Mouse (Mus musculus) thymus, adult 18-20 months (tissue): ENCODE measurements around the gene Wfdc9.
A peak's percentile ranks its signal among the peaks of the same experiment; 100 is the strongest.

ENCODE experiments used
- DNase-seq, 2 experiments: peaks; one replicate each; pipeline ENCODE4 v3.0.0; 2022; ENCODE audit warnings: mixed read lengths in 2 of 2

The Wfdc9 gene

DNA sequence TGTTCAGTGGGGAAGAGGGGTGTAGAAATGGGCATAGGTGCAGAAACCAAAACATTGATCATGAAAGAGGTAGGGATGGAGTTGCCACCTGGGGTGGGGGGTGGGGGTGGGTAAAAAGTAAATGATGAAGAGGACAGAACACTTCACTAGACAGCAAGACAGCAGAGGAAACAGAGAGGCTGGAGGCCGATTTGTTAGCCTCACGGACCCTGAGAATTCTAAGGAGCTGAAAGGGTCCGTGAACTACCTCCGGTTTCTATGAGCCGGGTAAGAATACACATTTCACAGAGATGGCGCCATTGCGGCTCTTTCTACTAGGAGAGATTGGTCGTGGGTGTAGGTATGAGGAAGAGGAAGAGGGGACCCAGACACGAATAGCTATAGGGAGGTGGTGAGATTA, at the start of gene Wfdc9:
Gene Wfdc9, minus strand, starts transcription at position 101 of the 400 bp plus-strand sequence.
- no peak for DNase-seq

DNA sequence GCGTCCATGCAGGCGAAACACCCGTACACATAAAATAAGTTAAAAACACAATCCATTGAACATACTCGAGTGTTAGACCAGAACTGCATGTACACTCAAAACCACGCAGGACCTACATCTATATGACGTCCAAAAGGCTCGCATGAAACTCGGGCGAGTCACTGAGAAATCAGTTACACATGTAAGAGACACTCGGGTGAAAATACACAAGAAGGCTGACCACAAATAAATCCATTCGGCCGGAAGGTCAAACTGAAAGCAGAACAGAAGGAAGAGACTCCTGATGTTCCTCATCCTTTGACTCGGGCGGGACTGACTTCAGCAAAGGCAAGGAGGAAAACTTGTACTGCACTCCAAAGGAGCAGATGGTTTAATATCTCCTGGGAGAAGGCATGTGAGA, 49.6 kb upstream of the Wfdc9 start:
- no peak for DNase-seq

DNA sequence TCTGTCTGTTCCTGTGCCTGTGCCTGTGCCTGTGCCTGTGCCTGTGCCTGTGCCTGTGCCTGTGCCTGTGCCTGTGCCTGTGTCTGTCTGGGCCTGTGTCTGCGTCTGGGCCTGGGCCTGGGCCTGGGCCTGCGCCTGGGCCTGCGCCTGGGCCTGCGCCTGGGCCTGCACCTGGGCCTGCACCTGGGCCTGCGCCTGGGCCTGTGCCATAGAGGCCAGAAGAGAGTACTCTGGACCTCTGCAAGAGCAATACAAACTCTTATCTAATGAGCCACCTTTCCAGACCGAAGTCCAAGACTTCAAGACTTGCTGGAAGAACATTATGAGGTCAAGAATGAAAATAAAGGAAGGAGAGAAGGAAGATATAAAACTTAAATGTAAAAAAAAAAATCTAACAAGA, 48.9 kb upstream of the Wfdc9 start:
- DNase-seq, result no peak

DNA sequence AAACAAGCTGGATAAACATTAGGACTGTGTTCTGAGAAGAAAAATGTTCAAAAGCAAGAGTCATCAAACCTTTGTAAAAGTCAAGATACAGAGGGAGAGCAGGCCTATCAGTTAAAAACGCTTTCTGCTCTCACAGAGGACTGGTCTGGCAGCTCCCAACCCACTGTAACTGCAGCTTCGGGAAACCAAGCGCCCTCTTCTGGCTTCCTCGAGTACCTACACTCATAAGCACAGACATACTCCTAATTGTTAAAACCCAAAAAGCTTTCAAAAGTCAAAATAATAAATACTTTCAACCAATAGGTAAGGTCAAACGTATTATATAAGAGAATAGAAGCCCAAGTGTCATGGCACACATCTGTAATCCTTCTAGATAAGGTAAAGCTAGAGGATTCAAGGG, 47.9 kb upstream of the Wfdc9 start:
- no peak for DNase-seq

DNA sequence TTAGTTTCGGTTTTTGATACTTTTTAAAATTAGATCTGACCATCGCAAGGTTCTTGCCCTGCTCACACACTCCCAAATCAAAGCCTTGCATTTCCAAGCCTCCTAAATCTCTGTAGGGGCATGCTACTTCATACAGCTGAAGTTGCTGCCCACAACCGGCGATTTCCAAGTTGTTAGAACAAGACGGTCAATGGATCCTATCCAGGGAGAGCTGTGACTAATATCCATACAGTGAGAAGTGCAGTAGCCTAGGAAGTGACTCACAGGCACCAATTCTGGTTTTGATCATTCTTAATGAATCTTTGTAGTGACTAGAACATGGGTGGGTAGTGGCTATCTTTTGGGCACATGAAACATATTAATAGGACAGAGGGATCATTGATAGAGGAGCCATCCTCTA, 45.4 kb upstream of the Wfdc9 start:
- no peak for DNase-seq

DNA sequence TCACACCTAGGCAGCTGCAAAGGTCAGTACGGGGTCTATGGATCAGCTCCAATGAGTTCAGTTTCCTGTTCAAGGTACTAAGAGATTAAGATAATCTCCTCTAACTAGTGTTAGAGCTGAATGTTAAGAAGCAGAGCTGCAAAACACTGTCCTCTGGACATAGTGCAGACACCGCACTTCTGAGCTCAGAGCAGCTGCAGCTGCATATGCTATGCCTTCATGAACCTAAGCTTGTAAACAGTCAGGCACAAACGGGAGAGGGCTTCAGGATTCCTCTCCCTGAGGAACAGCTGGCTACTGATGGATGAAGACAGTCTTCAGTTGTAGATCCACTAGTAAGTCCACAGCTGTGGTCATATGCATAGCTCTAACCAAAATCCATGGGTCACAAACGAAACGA, 44.6 kb upstream of the Wfdc9 start:
- no peak for DNase-seq

DNA sequence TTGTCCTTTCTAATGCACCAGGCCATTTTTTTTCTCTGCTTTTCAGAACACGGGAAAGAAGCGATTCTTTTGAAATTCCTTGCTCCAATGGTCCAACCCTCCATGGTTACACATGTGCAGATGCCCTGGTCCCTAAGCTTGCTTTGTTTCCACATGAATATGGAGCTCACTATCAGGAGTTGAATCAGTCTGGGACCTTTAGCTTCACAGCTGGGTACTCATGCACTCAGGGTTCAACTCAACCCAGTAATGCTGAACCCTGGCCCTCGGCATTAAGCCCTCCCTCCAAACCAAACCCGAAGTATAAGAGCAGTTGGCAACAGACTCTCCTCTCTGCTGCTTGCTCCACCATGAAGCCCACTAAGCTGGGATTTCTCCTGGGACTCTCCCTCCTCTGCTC, 41.8 kb upstream of the Wfdc9 start, which contains the start of gene Spint4:
Gene Spint4, plus strand, starts transcription at position 301 of the 400 bp plus-strand sequence.
- no peak for DNase-seq

DNA sequence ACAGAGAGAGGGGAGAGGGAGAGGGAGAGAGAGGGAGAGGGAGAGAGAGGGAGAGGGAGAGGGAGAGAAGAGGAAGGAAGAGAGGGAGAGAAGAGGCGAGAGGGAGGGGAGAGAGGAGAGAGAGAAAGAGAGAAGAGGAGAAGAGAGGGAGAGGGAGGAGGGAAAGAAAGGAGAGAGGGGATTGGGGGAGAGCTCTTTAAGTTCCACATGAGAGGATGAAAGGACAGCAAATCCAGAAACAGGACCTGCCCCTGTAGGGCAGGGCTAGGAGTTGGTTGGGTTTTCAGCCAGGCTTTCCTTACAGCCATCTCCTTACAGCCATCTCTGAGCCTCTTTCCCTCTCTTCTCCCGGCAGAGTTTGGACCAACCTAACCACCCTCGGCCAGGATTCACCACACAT, 28.4 kb upstream of the Wfdc9 start, which contains the start of gene Wfdc13:
Gene Wfdc13, plus strand, starts transcription at position 301 of the 400 bp plus-strand sequence.
- DNase-seq, result no peak

DNA sequence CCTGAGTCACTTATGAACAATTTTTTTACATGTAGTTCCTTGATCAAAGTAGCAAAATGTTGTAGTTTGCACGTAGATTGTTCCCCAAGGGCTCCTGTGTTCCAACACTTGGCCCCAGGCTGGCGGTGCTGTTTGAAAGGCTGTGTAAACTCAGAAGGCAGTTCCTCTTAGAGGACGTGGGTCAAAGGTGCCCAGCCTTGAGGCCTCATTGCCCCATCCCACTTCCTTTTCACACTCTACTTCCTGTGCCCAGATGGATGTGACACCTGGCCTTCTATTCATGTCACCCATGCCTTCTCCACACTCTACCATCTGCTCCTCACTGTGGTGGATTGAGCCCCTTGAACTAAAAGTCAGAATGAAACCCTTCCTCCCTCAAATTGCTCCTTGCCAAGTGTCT, 23.5 kb upstream of the Wfdc9 start:
- DNase-seq, result peak; percentile 17 to 42

DNA sequence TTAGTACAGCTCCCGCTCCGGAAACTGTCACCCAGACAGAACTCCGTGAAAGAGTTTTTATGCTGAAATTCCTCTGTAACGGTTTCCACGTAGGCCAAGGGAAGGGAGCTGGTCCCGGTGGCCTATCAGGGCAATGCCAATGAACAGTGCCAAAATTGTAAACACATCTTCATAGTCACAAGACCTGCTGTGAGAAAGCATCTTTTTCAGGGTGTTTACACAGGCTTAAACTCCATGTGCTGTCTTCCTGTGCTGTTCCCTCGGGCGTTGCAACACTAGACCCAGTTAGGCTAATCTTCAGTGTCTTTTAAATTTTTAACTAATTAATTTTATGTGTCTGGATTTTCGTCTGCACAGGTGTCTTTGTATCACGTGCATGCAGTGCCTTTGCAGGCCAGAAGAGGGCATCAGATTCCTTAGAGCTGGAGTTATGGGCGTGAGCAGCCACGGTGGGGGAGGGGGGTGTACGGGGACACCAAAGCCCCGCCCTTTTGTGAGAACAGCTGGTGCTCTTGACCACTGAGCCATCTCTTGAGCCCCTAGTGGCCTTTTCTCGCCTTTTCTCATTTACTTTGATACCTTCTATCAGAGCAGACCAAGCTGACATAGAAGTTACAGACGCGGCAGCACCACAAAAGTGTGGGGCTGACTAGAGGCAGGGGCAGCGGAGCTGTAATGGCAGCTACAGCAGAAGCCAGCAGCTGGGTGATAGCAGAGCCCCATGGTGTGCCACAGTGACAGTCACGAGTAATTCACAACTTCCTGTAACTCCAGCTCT, 22.7 kb upstream of the Wfdc9 start:
- DNase-seq, result peak; percentile 46 to 65

DNA sequence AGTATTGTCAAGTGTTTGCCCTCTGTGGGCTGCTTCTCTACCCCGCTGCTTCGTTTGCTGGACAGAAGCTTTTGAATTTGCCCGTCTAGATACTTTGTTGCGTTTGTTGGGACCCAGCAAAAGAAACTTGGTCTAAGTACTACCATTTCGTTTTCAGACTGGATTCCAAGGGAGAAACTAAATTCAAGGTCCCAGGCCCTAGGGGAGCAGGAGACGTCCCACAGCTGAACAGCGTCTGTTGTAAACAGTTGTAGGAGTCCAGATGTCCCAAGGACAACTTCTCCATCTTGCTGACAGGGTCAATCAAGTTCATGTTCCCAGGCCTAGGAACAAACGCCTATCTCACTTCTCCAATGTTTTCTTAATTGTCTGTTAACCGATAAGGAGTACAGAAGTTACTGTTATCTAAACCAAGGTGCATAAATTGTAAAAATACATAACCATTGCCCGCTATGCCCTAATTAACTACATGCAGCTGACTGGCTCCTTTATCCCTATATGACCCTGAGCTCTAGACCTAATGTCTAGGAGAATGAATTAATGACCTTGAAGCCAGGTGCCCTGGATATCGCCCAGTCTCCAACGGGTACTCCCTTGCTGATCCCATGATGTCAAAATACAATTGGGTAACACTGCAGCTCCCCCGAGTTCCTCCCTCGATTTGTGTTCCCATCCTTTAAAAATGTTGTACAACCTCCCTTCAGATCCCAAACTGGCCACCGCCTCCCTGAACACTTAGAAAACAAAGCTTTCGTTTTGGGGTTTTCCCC, 20.7 kb upstream of the Wfdc9 start:
- DNase-seq, result no peak

DNA sequence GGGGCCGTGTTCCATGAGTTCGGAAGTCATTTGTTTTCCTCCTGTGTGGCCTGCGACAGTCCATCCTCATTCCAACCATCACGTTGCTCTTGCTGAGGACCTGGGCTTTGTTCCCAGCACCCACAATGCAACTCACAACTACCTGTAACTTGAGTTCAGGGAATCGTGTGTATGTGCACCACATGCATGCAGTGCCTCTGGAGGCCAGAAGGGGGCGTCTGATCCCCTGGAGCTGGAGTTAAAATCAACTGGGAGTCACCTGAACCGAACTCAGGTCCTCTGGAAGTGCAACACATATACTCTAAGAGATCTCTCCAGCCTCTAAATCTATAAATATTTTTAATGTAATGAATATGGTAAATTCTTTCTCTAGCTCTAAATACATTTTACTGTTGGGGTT, 19.7 kb upstream of the Wfdc9 start:
- no peak for DNase-seq

DNA sequence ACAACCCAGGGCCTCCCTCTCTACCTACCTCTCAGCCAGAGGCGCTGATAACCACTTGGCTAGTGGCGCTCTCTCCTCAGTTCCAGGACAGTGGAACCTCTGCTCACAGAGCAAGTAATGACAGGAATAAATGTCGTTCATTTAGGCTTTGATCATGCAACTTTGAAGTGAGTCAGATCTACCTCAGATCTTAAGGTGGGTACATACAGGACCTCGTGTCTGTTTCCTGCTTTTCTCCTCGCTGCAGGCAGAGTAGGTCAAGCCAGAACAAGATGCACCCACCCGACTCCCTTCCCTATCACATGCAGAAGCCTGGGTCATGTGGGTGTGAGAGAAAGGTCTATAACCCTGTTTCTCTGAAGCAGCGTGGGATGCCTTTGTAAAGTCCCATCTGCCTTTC, 17.6 kb upstream of the Wfdc9 start, which contains the start of gene Wfdc11:
Gene Wfdc11, minus strand, starts transcription at position 101 of the 400 bp plus-strand sequence.
- DNase-seq, result no peak

DNA sequence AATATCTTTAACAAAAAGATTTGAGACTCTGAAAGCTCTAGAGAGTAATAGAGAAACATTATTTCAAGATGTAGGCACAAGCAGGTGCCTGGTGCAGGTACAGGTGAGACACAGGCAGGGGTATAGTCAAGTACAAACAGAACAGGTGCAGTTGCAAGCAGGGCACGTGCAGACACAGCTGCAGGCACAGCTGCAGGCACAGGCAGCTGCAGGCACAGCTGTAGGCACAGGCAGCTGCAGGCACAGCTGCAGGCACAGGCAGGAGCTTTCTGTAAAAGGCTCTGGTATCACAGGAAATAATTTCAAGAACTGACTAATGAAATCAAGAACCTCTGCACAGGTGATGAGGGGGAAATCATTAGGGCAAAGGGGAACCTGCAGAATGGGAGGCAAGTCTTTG, 14.6 kb upstream of the Wfdc9 start:
- no peak for DNase-seq

DNA sequence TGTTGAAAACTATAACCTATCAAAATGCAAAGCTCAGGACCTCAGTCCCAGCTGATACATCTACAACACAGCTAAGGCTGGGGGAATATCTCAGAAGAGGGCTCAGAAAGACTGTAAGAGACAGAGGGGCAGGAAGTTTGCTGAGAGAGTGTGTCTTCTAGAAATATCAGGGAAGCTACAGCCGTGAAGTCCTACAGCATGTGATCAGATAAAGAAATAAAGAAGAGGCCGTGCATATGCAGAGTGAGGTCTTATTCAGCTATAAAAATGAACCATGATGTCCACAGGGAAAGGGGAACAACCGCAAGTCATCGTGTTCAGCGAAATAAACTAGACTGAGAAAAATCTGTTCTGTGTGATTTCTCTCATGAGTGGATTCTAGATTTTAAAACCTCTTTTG, 13.9 kb upstream of the Wfdc9 start:
- DNase-seq, result no peak

DNA sequence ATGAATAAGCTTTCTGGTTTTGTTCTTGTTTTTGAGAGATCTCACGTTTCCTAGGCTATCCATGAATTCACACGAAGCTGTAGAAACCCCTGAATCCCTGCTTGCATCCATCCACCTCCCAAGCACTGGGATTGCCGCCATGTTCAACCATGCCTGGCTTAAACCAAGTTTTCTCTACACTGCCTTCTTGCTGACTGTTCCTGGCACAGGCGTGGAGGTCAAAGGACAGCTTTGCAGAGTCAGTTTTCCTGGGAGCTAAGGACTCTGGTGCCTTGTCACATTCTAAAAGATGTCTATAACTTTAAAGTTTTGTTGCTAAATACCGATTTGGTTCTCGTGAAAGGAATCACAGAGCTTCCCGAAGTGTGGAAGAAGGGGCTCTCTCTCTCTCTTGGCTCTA, 8.5 kb upstream of the Wfdc9 start:
- no peak for DNase-seq

DNA sequence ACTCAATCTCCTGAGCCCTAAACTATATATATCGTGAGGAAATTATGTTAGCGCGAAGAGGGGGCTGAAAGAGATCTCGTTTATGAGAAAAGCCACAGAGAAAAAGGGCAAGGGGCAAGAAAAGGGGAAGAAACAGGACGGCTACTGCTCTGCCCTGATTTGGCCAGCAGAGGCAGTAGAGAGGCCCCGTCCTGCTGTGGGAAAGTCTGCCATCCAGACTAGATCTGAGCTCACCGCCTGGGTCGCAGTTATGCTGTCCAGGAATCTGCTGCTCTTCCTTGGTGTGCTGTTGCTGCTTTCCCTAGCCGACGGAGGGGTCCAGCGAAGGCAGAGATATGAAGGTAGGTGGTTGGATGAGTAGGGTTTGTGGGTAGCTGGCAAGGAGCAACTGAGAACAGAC, 525 bp downstream of the Wfdc9 start, which contains the start of gene Wfdc10:
Gene Wfdc10, plus strand, starts transcription at position 189 of the 400 bp plus-strand sequence.
- DNase-seq, result peak in 1 of 2 experiments; percentile 8

DNA sequence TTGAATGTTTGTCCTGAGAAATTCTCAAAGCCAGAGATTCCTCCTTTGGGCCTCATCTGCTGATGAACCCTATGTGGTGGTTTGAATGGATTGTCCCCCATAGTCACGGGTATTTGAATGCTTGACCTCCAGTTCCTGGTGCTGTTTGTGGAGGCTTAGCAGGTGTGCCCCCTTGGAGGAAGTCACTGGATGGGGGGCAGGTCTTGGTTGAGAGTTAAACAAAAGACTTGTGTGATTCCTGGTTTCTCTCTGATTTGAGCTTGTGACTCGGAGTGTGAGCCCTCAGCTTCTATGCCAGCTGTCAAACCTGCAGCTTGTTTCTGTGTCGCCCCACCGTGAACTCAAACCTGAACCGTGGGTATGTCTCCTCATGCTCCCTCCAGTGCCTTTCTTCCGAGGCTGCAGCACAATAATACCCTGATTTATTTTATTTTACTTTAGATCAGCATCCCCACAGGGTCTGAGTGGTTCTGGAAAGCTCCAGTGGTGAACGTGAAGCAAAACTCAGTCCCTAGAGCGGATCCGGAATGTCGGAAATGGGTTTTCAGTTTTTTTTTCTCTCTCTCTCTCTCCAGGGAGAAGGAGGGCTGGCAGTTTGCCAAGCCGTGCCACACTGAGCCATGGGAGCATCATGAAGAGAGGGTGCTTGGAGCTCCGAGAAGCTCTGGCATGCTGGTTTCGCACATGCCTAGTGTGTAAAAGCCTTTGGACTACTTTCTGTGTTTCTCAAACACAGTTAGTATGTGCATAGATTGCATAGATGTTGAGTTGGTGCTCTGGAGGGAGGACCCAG, 14.3 kb downstream of the Wfdc9 start:
- DNase-seq, result no peak

DNA sequence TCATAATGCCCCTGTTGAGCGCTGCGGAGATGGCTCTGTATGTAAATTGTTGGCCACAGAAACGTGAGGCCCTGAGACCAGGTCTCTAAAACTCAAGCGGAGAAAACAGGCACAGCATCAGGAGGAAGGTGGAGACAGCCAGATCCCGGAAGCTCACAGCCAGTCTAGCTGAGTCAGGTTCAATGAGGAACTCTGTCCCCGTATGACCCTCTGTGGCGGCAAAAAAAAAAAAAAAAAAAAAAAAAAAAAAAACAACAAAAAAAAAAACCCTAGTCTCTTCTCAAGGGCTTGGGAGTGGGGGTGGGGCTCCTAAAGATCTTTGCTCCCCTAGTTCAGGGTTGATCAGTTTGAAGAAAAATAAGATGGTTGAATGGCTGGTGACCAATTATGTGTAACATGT, 15.3 kb downstream of the Wfdc9 start:
- no peak for DNase-seq

DNA sequence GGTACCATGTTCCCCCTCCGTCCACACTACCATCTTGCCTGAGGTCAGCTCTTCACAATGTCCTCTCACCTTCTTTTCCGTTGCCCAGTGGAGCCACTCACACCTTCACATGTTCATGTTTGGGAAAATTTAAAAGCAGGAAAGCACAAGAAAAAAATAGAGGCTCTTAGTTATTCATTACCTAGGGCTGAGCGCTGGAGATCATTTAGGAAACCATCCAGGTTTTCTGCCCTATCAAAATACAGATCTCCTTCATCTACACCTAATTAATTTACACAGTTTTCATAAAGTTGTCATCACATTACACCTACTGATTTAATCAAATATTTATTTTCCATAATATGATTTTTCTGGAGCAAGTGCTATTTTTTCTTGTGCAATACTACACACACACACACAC, 17.7 kb downstream of the Wfdc9 start, which contains the start of gene Wfdc16:
Gene Wfdc16, minus strand, starts transcription at position 101 of the 400 bp plus-strand sequence.
- no peak for DNase-seq

DNA sequence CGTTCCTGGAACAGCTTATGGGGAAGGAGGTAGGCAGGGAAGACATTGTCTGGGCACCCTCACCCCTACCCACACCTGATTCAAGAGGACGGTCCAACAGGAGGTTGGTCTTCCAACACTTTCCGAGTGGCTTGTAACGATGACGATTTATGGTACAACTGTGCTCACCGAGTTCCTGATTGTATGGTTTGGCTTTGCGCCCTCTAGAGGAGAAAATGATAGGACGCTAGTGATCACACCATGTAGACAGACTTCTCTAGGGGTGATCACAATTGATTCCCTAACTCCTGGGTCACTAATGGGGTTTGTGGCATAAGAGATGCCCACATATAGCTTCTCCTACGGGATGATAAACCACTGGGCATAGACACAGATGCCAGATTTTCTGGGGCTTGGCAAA, 21.1 kb downstream of the Wfdc9 start:
- DNase-seq, result no peak

DNA sequence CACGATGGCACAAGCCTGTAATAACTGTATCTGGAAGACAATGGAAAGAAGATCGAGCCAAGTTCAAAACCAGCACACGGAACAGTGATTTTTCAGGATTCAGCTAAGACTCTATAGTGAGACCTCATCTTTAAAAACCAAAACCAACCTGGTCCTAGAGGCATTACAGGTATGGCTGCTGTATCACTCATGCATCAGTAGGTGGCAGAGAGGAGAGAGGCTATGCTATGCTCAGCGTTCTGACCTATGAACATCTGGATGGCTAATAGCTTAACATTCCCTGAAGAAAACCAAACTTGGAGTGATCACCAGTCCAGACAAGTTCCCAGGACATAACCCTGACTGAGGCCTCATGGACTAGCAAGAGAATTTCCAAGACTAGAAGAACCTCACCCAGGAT, 34.6 kb downstream of the Wfdc9 start:
- no peak for DNase-seq

DNA sequence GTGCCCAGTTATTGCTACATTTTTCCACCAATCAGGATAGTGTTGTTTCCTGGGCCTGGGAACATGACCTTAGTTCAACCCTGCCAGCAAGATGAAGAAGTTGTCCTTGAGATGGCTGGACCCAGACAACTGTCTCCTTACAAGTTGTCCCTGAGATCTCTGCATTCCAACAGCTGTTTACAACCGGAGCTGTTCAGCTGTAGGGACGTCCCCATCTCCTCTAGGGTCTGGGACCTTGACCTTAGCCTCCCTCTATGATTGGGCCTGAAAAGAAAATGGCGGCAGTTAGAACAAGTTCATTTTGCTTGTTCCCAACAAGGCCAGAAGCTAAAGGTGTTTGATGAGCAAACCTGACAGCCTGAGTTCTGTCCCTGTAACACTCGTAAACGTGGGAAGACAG, 37.3 kb downstream of the Wfdc9 start:
- DNase-seq, result no peak
